Mouse (Mus musculus) thymus, adult 2 months (tissue): Measurements from ENCODE around the gene Ttll8.

Experiments
- CTCF ChIP-seq: fragments of 200-500 bp; IDR thresholded peaks from 2 replicates; pipeline ENCODE4 v1.5.1; 2012; ENCODE audit warnings: mild to moderate bottlenecking, control low read depth, low read length, moderate library complexity, borderline replicate concordance; ENCODE audit not compliant: control insufficient read depth, poor library complexity, insufficient read depth; ENCODE audit errors: extremely low read depth
- POLR2A ChIP-seq: fragments of 200-500 bp; IDR thresholded peaks from 2 replicates; pipeline ENCODE4 v1.6.1; 2012; ENCODE audit warnings: mild to moderate bottlenecking, low read length, control low read depth, moderate library complexity; ENCODE audit not compliant: control insufficient read depth, poor library complexity, insufficient read depth; ENCODE audit errors: extremely low read depth

- TF ChIP-seq POLR2A, result no peak
- TF ChIP-seq CTCF, result no peak
Measured at GRCm38 (mm10) chr15:88891676-88892040, 62.6 kb downstream of the Ttll8 start.
